Mouse (Mus musculus): ENCODE data around the gene Gm13199. TPM values are rescaled to one million over a fixed set of nuclear protein-coding genes. Genes with fewer than 3 reads are reported as not detected.

Gene Gm13199
- 1 to 10 TPM in 1 of 2 experiments, not detected in 1; 1.5 TPM for total RNA-seq (2021)
- long read RNA-seq, experiment 1, result 0 reads
- long read RNA-seq, experiment 2, result 0 reads

GRCm38 (mm10) chr2:5862834-5863233, at the start of gene Gm13199:
TSS of gene Gm13199 (minus strand) at chr2:5862934.
- DNase-seq (ENCODE audit: low spot score in 2 of 2), result no peak

GRCm38 (mm10) chr2:5911282-5911965, 48.7 kb upstream of the Gm13199 start:
- no peak for DNase-seq (ENCODE audit: low spot score in 2 of 2)

GRCm38 (mm10) chr2:5906625-5907024, 43.9 kb upstream of the Gm13199 start:
- peak; percentile 36 to 52 for DNase-seq (ENCODE audit: low spot score in 2 of 2)

- peak; percentile 29 to 48 for DNase-seq (ENCODE audit: low spot score in 2 of 2)
Measured at GRCm38 (mm10) chr2:5906092-5906491, 43.4 kb upstream of the Gm13199 start.

GRCm38 (mm10) chr2:5900145-5900544, 37.4 kb upstream of the Gm13199 start:
- DNase-seq (ENCODE audit: low spot score in 2 of 2), result no peak

GRCm38 (mm10) chr2:5894843-5895570, 32.3 kb upstream of the Gm13199 start, which contains the start of gene Sec61a2:
TSS of gene Sec61a2 (minus strand) at chr2:5895432.
- DNase-seq (ENCODE audit: low spot score in 2 of 2), result peak; percentile 100

- no peak for DNase-seq (ENCODE audit: low spot score in 2 of 2)
Measured at GRCm38 (mm10) chr2:5894296-5894695, 31.6 kb upstream of the Gm13199 start.

GRCm38 (mm10) chr2:5889412-5889811, 26.7 kb upstream of the Gm13199 start:
- DNase-seq (ENCODE audit: low spot score in 2 of 2), result no peak

- DNase-seq (ENCODE audit: low spot score in 2 of 2), result no peak
Measured at GRCm38 (mm10) chr2:5888865-5889264, 26.1 kb upstream of the Gm13199 start.

- no peak for DNase-seq (ENCODE audit: low spot score in 2 of 2)
Measured at GRCm38 (mm10) chr2:5877446-5877845, 14.7 kb upstream of the Gm13199 start.

GRCm38 (mm10) chr2:5869746-5870145, 7.0 kb upstream of the Gm13199 start:
- no peak for DNase-seq (ENCODE audit: low spot score in 2 of 2)

- DNase-seq (ENCODE audit: low spot score in 2 of 2), result no peak
Measured at GRCm38 (mm10) chr2:5867681-5868080, 4.9 kb upstream of the Gm13199 start.

GRCm38 (mm10) chr2:5851866-5852265, 10.9 kb downstream of the Gm13199 start:
- DNase-seq (ENCODE audit: low spot score in 2 of 2), result no peak

GRCm38 (mm10) chr2:5851116-5851515, 11.6 kb downstream of the Gm13199 start:
- DNase-seq (ENCODE audit: low spot score in 2 of 2), result peak in 1 of 2 experiments; percentile 19

GRCm38 (mm10) chr2:5845826-5846225, 16.9 kb downstream of the Gm13199 start:
- no peak for DNase-seq (ENCODE audit: low spot score in 2 of 2)

- DNase-seq (ENCODE audit: low spot score in 2 of 2), result peak; percentile 73 to 79
Measured at GRCm38 (mm10) chr2:5844873-5845631, 17.7 kb downstream of the Gm13199 start, which contains the start of the genes Nudt5 and Cdc123. TSS of gene Nudt5 (plus strand) at chr2:5845019. TSS of gene Cdc123 (minus strand) at chr2:5845164.

- no peak for DNase-seq (ENCODE audit: low spot score in 2 of 2)
Measured at GRCm38 (mm10) chr2:5844181-5844872, 18.4 kb downstream of the Gm13199 start.

- no peak for DNase-seq (ENCODE audit: low spot score in 2 of 2)
Measured at GRCm38 (mm10) chr2:5840815-5841214, 21.9 kb downstream of the Gm13199 start.

- DNase-seq (ENCODE audit: low spot score in 2 of 2), result no peak
Measured at GRCm38 (mm10) chr2:5825265-5825913, 37.3 kb downstream of the Gm13199 start.

- DNase-seq (ENCODE audit: low spot score in 2 of 2), result no peak
Measured at GRCm38 (mm10) chr2:5824685-5825084, 38.0 kb downstream of the Gm13199 start.

All from adrenal gland, adult 18-20 months (tissue).